Mouse (Mus musculus): ENCODE data around the gene Rfxap. TPM values are rescaled to one million over a fixed set of nuclear protein-coding genes. Genes with fewer than 3 reads are reported as not detected.

Rfxap gene
- polyA plus RNA-seq, 1 experiment: 20.8 TPM

DNA sequence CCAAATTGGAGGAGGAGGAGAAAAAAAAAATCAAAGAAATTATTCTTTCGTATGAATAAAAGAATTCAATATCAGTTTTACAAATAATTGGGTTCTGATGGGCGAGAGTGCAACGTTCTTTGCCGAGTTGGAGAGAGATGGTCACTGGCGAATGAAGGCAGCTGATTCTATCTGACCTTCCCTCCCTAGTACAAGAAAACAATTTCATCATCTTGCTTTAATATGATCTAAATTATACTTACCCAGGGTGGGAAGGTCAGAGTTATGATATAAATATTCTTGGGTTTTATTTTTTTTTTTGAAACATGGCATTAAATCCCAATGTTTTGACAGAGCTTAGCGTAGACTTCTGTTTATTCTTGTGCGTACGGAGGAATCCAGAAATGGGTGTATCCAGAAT, 50.1 kb downstream of the Rfxap start:
- no peaks in the 10 kb centered on the region for H3K36me3 ChIP-seq (ENCODE audit: control insufficient read depth, insufficient read depth, low read length)
- no peak overlapping the region for H3K4me3 ChIP-seq (ENCODE audit: control insufficient read depth, low read depth, low read length)
- H3K27ac ChIP-seq (ENCODE audit: control insufficient read depth, insufficient read depth, low read depth, low read length): no peak overlapping the region
- H3K27me3 ChIP-seq (ENCODE audit: control insufficient read depth, insufficient read depth, low read length): no peaks in the 10 kb centered on the region
- peaks cover 7% of the 10 kb centered on the region for H3K4me1 ChIP-seq (ENCODE audit: control insufficient read depth, insufficient read depth, low read length)
- TF ChIP-seq POLR2A (IDR thresholded peaks at IDR 0.05; ENCODE audit: control insufficient read depth, low read depth, low read length) (no peak), CTCF (IDR thresholded peaks at IDR 0.05; ENCODE audit: control insufficient read depth, insufficient read depth, insufficient replicate concordance, low read depth, low read length) (no peak)

DNA sequence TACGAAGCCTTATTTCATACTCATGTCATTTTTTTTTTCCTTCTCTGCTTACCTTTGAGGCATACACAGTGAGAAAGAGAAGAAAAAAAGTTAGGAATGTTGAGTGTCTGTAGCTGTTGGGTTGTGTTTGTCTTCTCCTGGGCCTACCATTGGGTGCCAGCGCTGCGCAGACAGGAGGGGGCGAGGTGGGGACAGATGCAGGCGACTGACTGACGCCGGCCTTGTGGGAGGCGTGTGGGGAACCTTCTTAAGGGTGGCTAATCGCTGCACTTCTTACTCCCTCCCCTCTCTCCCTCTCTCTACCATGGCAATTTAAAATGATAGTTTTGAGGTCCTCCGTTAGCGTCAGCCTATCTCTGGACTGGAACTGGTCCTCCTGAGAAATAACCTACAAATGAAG, 51.5 kb downstream of the Rfxap start:
- Histone ChIP-seq H3K4me1 (ENCODE audit: control insufficient read depth, insufficient read depth, low read length) (peaks cover 7% of the 10 kb centered on the region), H3K36me3 (ENCODE audit: control insufficient read depth, insufficient read depth, low read length) (no peaks in the 10 kb centered on the region), H3K27ac (ENCODE audit: control insufficient read depth, insufficient read depth, low read depth, low read length) (no peak overlapping the region), H3K4me3 (ENCODE audit: control insufficient read depth, low read depth, low read length) (0 out of 2 replicates have a peak overlapping the region, but pooled peaks have one; percentile 5), H3K27me3 (ENCODE audit: control insufficient read depth, insufficient read depth, low read length) (no peaks in the 10 kb centered on the region)
- TF ChIP-seq CTCF (IDR thresholded peaks at IDR 0.05; ENCODE audit: control insufficient read depth, insufficient read depth, insufficient replicate concordance, low read depth, low read length): no peak
- TF ChIP-seq POLR2A (IDR thresholded peaks at IDR 0.05; ENCODE audit: control insufficient read depth, low read depth, low read length): no peak

DNA sequence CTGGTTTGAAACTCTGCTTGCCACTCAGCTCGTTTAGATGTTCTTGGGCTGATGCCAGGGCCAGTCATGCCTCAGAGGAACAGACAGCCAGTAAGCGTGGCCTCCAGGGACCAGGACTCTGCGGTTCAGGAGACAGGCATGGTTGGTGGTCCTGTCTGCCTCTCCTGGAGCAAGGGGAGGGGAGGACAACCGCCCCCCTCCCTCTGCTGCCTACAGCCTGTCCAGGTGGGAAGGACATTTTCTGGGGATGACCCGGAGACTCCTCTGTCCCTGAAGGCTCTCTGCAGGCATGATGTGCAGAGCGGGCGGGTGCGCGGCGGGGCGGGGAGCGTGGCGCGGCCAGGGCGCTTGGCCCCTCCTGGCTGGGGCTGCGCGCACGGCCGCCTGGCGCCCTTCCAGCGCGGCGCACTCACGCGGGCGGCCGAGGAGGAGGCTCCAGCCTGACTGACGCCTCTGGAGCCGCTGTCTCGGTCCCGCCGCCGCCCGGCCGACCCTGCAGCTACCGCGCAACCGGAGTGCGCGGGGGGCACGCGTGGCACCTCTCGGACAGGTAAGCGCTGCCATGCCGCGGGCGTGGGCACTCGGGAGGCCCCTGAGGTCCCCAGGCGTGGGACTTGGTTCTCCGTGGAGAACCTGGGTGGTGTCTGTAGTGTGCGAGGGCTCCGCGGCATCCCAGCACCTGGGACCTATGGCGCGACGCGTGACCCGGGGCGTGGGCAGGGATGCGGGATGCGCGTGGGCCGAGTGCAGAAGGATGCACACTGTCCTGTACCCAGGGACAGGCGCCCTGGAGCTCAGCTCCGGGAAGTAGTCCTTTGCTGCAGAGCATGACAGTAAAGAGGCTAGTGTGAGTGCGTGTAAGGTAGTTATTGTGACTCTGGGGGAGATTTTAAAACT, 52.2 kb downstream of the Rfxap start, which contains the start of gene Smad9:
Gene Smad9, plus strand, starts transcription at position 438 of the 897 bp plus-strand sequence.
- Histone ChIP-seq H3K27me3 (ENCODE audit: control insufficient read depth, insufficient read depth, low read length) (no peaks in the 10 kb centered on the region), H3K27ac (ENCODE audit: control insufficient read depth, insufficient read depth, low read depth, low read length) (no peak within 1 kb of the TSS), H3K4me1 (ENCODE audit: control insufficient read depth, insufficient read depth, low read length) (peaks cover 7% of the 10 kb centered on the region), H3K36me3 (ENCODE audit: control insufficient read depth, insufficient read depth, low read length) (no peaks in the 10 kb centered on the region), H3K4me3 (ENCODE audit: control insufficient read depth, low read depth, low read length) (peak within 1 kb of the TSS; percentile 72)
- TF ChIP-seq POLR2A (IDR thresholded peaks at IDR 0.05; ENCODE audit: control insufficient read depth, low read depth, low read length): no peak
- no peak for TF ChIP-seq CTCF (IDR thresholded peaks at IDR 0.05; ENCODE audit: control insufficient read depth, insufficient read depth, insufficient replicate concordance, low read depth, low read length)

DNA sequence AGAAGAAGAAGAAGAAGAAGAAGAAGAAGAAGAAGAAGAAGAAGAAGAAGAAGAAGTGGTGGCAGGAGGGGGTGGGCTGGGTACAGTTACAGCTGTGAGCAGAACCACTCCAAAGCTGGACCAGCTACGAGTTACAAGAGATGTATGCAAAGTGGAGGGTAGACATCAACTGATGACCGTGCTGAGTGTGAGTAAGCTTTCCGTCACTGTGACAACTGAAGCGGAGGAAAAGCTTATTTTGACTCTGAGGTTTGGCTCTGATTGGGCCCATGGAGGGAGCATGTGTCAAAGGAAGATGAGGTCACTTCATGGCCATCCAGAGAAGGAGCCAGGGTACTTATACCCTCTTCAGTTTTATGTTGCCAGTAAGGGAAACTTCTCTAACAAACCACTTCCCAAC, 54.2 kb downstream of the Rfxap start:
- TF ChIP-seq CTCF (IDR thresholded peaks at IDR 0.05; ENCODE audit: control insufficient read depth, insufficient read depth, insufficient replicate concordance, low read depth, low read length) (no peak), POLR2A (IDR thresholded peaks at IDR 0.05; ENCODE audit: control insufficient read depth, low read depth, low read length) (no peak)
- H3K27ac ChIP-seq (ENCODE audit: control insufficient read depth, insufficient read depth, low read depth, low read length): no peak overlapping the region

More for the DNA sequence above, 54.2 kb downstream of the Rfxap start:
- Histone ChIP-seq H3K36me3 (ENCODE audit: control insufficient read depth, insufficient read depth, low read length) (0 out of 2 replicates have a peak, but pooled peaks cover 2% of the 10 kb centered on the region), H3K4me3 (ENCODE audit: control insufficient read depth, low read depth, low read length) (no peak overlapping the region), H3K4me1 (ENCODE audit: control insufficient read depth, insufficient read depth, low read length) (peaks cover 7% of the 10 kb centered on the region), H3K27me3 (ENCODE audit: control insufficient read depth, insufficient read depth, low read length) (no peaks in the 10 kb centered on the region)

Other genes with a start within 250 kb of the Rfxap start
- gene Supt20, start 115.0 kb downstream of the Rfxap start, polyA plus RNA-seq (2012; rRNA removed): 286 TPM in 2 replicates
- gene Gm21958, start 93.4 kb downstream of the Rfxap start, polyA plus RNA-seq (2012; rRNA removed): not detected in 2 replicates
- gene Exosc8, start 72.4 kb downstream of the Rfxap start, polyA plus RNA-seq (2012; rRNA removed): 10.4 and 13.0 TPM in 2 replicates
- 5.7 TPM in 2 replicates for gene Alg5, start 72.3 kb downstream of the Rfxap start, polyA plus RNA-seq (2012; rRNA removed)
- gene Smad9, start 52.2 kb downstream of the Rfxap start, polyA plus RNA-seq (2012; rRNA removed): 0.47 and 0.61 TPM in 2 replicates
- gene Sertm1, start 108.1 kb upstream of the Rfxap start, polyA plus RNA-seq (2012; rRNA removed): 0.02 and 0.05 TPM in 2 replicates
- 144 and 152 TPM in 2 replicates for gene Ccna1, start 247.7 kb upstream of the Rfxap start, polyA plus RNA-seq (2012; rRNA removed)